Mouse (Mus musculus) bone marrow macrophage, adult 2 months (primary cell): ENCODE results near the gene Ripor3. TPM values are rescaled to one million over a fixed set of nuclear protein-coding genes. Genes with fewer than 3 reads are reported as not detected.
A peak's percentile ranks its signal among the peaks of the same experiment; 100 is the strongest.

Experiments used
- H3K27ac ChIP-seq: 2 replicates; pipeline ENCODE4 v1.5.1; 2012; ENCODE audit warnings: low read depth, low read length; ENCODE audit not compliant: insufficient read depth
- H3K4me1 ChIP-seq: 2 replicates; pipeline ENCODE4 v1.6.1; 2012; ENCODE audit warnings: low read length; ENCODE audit not compliant: control insufficient read depth, insufficient read depth
- H3K4me3 ChIP-seq: 2 replicates; pipeline ENCODE4 v1.5.1; 2012; ENCODE audit warnings: mild to moderate bottlenecking, low read length, moderate library complexity; ENCODE audit not compliant: insufficient read depth
- CTCF ChIP-seq: IDR thresholded peaks from 2 replicates; pipeline ENCODE4 v1.5.1; 2012; ENCODE audit warnings: low read depth, mild to moderate bottlenecking, low read length, moderate library complexity
- POLR2A ChIP-seq: IDR thresholded peaks from 2 replicates; pipeline ENCODE4 v1.6.1; 2012; ENCODE audit warnings: mild to moderate bottlenecking, low read depth, low read length, borderline replicate concordance
- polyA plus RNA-seq: library from polyadenylated mRNA; stranded (reverse); fragments of >200 nt; gene quantifications from 2 replicates; pipeline ENCODE4 v1.2.4, GENCODE M21; 2012; ENCODE audit not compliant: missing spikeins, insufficient read depth, insufficient read length

Ripor3 gene
- polyA plus RNA-seq, 1 experiment: not detected

GRCm38 (mm10) chr2:167959996-167960395 is 50.4 kb downstream of the Ripor3 start:
- TF ChIP-seq CTCF (no peak), POLR2A (no peak)
- Histone ChIP-seq H3K4me1 (peaks cover 79% of the 10 kb centered on the region), H3K27ac (peak overlapping the region; percentile 91), H3K4me3 (no peak overlapping the region)

DNA sequence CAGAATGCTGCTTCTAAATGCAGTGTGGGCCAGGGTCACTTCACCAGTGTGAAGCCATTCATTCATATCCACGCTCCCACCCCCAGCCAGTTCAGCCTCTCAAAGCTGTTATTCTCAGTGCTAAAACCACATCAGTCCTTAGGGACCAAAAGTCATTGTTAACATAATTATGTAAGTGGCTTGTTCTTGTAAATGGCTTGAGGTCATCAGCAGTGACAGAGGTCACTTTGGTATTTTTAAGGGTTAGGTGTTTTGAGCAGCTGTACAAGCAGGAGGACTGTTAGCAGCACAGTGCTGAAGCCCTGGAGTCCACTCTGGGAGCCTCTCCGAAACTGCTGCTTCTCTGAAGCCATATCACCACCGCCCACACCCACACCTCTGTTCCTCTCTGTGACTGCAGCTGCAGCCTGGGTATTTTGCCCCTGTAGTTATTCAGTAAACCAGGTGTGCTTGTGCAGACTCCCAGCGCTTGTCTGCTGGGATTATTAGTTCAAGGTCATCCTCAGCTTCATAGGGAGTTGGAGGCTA is 51.0 kb downstream of the Ripor3 start:
- Histone ChIP-seq H3K27ac (peak overlapping the region; percentile 91), H3K4me1 (peaks cover 79% of the 10 kb centered on the region), H3K4me3 (peak overlapping the region; percentile 16)
- no peak for TF ChIP-seq POLR2A
- TF ChIP-seq CTCF: no peak

DNA sequence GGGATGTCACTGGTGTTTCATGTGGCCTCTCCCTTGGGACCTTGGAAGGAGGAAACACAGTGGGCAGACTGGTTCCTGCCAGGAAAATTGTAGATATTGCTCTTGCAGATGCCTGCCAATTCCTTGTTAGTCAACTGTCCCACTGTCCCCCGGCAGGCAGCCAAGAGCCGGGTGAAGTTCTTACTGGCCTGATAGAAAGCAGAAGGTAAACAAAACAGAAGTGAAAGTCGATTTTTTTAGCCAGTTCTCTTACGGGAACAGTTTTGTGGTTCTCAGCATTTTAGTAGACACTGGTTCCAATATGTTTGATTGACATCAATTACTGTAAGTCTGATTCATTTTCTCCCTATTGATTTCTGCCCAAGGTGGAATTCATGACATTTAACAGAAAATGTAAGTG is 51.6 kb downstream of the Ripor3 start:
- Histone ChIP-seq H3K4me1 (peaks cover 74% of the 10 kb centered on the region), H3K4me3 (peak overlapping the region; percentile 16), H3K27ac (peak overlapping the region; percentile 92)
- TF ChIP-seq POLR2A: no peak
- no peak for TF ChIP-seq CTCF

DNA sequence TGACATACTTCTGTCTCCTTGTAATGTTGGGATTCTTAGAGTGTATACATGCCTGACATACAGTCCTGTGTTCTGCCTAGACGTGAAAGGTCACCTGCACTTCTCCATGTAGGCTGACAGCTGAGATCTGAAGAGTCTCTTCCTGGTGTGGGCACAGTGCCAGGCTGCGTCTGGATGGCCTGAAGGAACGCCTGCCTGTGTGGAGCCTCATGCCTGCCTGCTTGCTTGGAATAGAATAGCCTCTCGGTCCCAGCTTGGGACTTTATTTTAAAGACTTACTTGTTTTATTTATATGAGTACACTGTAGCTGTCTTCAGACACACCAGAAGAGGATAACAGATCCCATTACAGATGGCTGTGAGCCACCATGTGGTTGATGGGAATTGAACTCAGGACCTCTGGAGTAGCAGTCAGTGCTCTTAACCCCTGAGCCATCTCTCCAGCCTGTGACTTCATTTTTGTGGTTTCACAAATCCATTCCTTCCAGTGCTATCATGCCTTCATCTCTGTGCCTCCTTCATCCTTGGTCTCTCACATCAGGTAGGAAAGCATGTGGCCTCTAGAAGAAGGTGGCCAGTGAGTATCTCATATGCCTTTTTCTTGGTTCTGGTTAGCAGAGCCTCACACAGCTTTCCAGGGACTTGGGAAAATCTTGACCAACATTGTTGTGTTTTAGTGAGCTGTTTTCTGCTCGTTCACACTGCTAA is 52.2 kb downstream of the Ripor3 start:
- TF ChIP-seq CTCF (no peak), POLR2A (no peak)
- H3K4me3 ChIP-seq: no peak overlapping the region
- peak overlapping the region; percentile 92 for H3K27ac ChIP-seq
- H3K4me1 ChIP-seq: peaks cover 68% of the 10 kb centered on the region

- Histone ChIP-seq H3K27ac (peak overlapping the region; percentile 92), H3K4me3 (no peak overlapping the region), H3K4me1 (peaks cover 67% of the 10 kb centered on the region)
- peak; percentile 43 for TF ChIP-seq CTCF
- no peak for TF ChIP-seq POLR2A
Observed at GRCm38 (mm10) chr2:167957539-167957938, 52.9 kb downstream of the Ripor3 start.

DNA sequence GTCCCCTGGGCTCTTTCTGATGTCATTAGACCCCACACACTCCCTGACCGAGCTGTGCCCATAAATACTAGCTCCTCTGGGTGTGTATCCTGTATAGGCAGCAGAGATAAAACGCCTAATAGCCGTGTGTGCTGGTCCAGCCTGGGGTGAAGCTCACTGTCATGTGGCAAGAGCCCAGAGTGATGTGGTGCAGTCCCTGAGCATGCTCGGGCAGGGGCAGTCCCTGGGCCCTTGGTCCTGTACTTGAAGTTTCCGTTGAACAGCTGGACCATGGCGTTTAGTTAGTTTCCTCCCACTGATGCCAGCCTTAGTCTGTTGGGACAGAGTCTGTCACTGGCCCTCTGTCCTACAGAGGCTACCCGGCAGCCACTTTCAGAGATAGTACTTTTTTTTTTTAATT is 55.5 kb downstream of the Ripor3 start:
- TF ChIP-seq CTCF (no peak), POLR2A (no peak)
- no peak overlapping the region for H3K4me3 ChIP-seq
- peaks cover 66% of the 10 kb centered on the region for H3K4me1 ChIP-seq
- no peak overlapping the region for H3K27ac ChIP-seq

GRCm38 (mm10) chr2:167953819-167954218 is 56.6 kb downstream of the Ripor3 start:
- Histone ChIP-seq H3K4me1 (peaks cover 66% of the 10 kb centered on the region), H3K27ac (no peak overlapping the region), H3K4me3 (no peak overlapping the region)
- TF ChIP-seq CTCF (no peak), POLR2A (no peak)

DNA sequence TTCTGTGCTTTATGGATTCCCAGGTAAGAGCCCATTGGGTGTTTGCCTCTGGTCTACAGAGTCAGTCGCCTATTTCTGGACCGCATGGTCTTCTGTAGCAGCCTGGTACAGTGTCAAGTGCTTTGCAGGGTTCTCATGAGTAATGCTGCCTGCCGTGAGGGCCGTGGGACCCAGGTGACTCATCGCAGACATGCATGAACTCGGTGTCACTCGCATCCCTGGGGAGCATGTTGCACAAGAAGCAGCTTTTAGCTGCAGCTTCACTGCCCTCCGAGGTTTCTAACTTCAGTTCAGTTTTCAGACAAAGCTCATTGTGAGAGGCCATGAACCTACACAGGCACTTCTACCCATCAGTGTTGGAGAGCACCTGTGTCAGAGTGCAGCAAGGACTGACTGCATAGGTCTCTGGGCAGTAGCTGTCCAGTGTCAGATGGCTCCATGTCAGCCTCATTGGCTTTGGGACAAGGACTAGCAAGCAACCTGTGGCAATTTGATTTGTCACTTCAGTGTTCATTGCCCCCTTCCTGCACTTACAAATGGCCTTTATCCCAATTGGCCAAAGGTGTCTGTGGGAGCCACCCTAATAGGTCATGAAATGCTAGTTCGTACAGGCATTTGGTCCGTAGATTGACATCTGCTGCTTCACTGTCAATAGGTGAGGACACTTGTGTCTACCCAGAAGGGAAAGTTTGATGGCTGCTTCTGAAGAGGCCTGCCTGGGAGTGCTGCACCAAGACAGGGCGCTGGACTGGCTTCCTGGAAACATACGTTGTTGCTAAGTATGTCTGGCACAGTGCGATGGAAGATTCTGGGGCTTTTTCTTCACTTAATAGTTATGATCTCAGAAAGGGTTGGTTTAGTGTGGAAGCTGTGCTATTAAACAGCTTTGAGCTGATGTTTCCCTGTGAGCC is 58.9 kb downstream of the Ripor3 start:
- Histone ChIP-seq H3K4me3 (no peak overlapping the region), H3K27ac (peak overlapping the region; percentile 89), H3K4me1 (peaks cover 68% of the 10 kb centered on the region)
- no peak for TF ChIP-seq POLR2A
- no peak for TF ChIP-seq CTCF

DNA sequence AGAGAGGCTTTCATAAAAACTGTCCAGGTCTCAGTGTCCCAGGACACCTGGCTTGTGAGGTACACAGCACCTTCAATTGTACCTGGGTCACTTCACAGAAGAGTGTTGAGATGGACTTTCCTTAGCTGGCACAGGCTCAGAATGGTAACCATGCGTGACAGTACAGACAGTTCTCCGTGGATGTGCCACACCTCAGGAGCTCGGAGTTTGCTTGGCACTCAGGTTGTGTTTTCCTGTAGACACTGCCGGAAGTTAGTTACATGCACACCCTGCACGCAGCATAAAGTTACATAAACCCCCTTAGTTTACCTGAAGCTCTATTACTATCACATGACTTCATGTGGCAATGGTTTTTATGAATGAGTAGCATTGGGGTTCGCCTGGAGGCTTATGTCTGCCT is 59.7 kb downstream of the Ripor3 start:
- no peak for TF ChIP-seq CTCF
- TF ChIP-seq POLR2A: no peak
- peaks cover 70% of the 10 kb centered on the region for H3K4me1 ChIP-seq
- H3K27ac ChIP-seq: peak overlapping the region; percentile 89
- H3K4me3 ChIP-seq: no peak overlapping the region
